19 mouse cellular contexts compared by ENCODE assay signal in genomic region chr11:23693286-23693685, GRCm38 (mm10). TPM values are rescaled to one million over a fixed set of nuclear protein-coding genes. Genes with fewer than 3 reads are reported as not detected.
A peak's percentile ranks its signal among the peaks of the same experiment; 100 is the strongest.
DNase-seq lines count a peak whose midpoint lies in the region; ATAC-seq and TF ChIP-seq lines count a peak whose summit lies in the region.
"Had no signal": no experiment of that assay in that cellular context is flagged by ENCODE, and none has a peak within 500 bp of the region (broad histone marks: within the 10 kb centered on the region; RNA-seq: fewer than 3 reads in every experiment).

No protein-coding gene starts in this region.

- H3K4me3 ChIP-seq in liver, postnatal 0 days (ENCODE audit: low read depth, low read length), result no peak overlapping the region
- H3K4me3 ChIP-seq: embryonic facial prominence, embryonic 12.5 days; forebrain, embryonic 12.5 days; heart, embryonic 13.5 days; hindbrain, embryonic 15.5 days had no signal

- H3K27me3 ChIP-seq in liver, postnatal 0 days (ENCODE audit: insufficient read depth, low read length), result no peaks in the 10 kb centered on the region
- H3K27me3 ChIP-seq: CH12.LX; embryonic facial prominence, embryonic 12.5 days; forebrain, embryonic 12.5 days; heart, embryonic 13.5 days; hindbrain, embryonic 15.5 days had no signal

- ATAC-seq in liver, postnatal 0 days, result peak; percentile 48
- no peak for ATAC-seq in erythroid progenitor cell, adult 5-6 weeks (replicated peaks; ENCODE audit: low FRiP score, poor library complexity, severe bottlenecking)
- ATAC-seq: forebrain, embryonic 16.5 days; intestine, postnatal 0 days had no signal

- no peak overlapping the region for H3K9ac ChIP-seq in liver, postnatal 0 days (replicated peaks)
- H3K9ac ChIP-seq: embryonic facial prominence, embryonic 12.5 days; forebrain, embryonic 12.5 days; heart, embryonic 13.5 days; hindbrain, embryonic 15.5 days had no signal

- peak overlapping the region; percentile 52; the same call in 1 of the 2 replicates for H3K27ac ChIP-seq in liver, postnatal 0 days (ENCODE audit: low read depth)
- H3K27ac ChIP-seq: embryonic facial prominence, embryonic 12.5 days; forebrain, embryonic 12.5 days; heart, embryonic 13.5 days; hindbrain, embryonic 15.5 days had no signal

- no peak for TF ChIP-seq CTCF in liver, postnatal 0 days (IDR thresholded peaks at IDR 0.05; ENCODE audit: low read depth)

- no peak overlapping the region for H3K4me2 ChIP-seq in liver, postnatal 0 days (ENCODE audit: low read depth, low read length)
- H3K4me2 ChIP-seq: embryonic facial prominence, embryonic 12.5 days; forebrain, embryonic 12.5 days; heart, embryonic 13.5 days; hindbrain, embryonic 15.5 days had no signal

- DNase-seq in adrenal gland, postnatal 10 days, result peak; percentile 34
- no peak for DNase-seq in adrenal gland, postnatal 25 days
- DNase-seq in liver, postnatal 0 days, result peak; percentile 23
- DNase-seq in liver (no peak), R1 (ENCODE audit: low read depth, low spot score) (peak; percentile 85)
- peak; percentile 60 for DNase-seq in testis, postnatal 10 days (ENCODE audit: low spot score)
- DNase-seq: cerebellum, adult 11-12 months; cerebellum, adult 9-10 months; cerebellum, postnatal 25 days; gastrocnemius, postnatal 14 days; heart, postnatal 36 days had no signal

- H3K4me1 ChIP-seq in liver, postnatal 0 days (ENCODE audit: insufficient read depth), result peaks cover 7% of the 10 kb centered on the region
- H3K4me1 ChIP-seq: embryonic facial prominence, embryonic 12.5 days; forebrain, embryonic 12.5 days; heart, embryonic 13.5 days; hindbrain, embryonic 15.5 days had no signal

- no peaks in the 10 kb centered on the region for H3K9me3 ChIP-seq in liver, postnatal 0 days (ENCODE audit: low read length)
- H3K9me3 ChIP-seq: embryonic facial prominence, embryonic 12.5 days; forebrain, embryonic 12.5 days; heart, embryonic 13.5 days; hindbrain, embryonic 15.5 days had no signal

- no peak for TF ChIP-seq EP300 in liver, postnatal 0 days (IDR thresholded peaks at IDR 0.05; ENCODE audit: low read depth)

- H3K36me3 ChIP-seq in liver, postnatal 0 days (replicated peaks; ENCODE audit: insufficient read depth, low read length), result 0 out of 2 replicates have a peak, but pooled peaks cover 4% of the 10 kb centered on the region

- 79% methylated on average over 2 of the region's 2 CpGs for WGBS in liver, postnatal 0 days (ENCODE audit: insufficient replicate concordance)

RNA-seq across cellular contexts. Expression of gene Pex13, which starts 27.5 kb away (rescaled TPM):
- total RNA-seq in adrenal gland, postnatal 10 days (2021), result 10 to 100 TPM; 56.8 to 59.9 TPM
- total RNA-seq in adrenal gland, postnatal 25 days (2021), result 73.2 and 92.9 TPM in 2 replicates
- 24.9 and 25.0 TPM in 2 replicates for polyA plus RNA-seq in liver, postnatal 0 days (2015; fragmentation: Nextera tagmentation; extraction: Ambion mirVana)
- 3.8 and 6.5 TPM in 2 replicates for total RNA-seq in erythroid progenitor cell, adult 5-6 weeks (2015; ENCODE audit: low replicate concordance)
- total RNA-seq in erythroid progenitor cell, adult 5-6 weeks (2017; ENCODE audit: low replicate concordance), result 4.4 and 10.9 TPM in 2 replicates

RNA-seq across cellular contexts. Expression of gene Pus10, which starts 27.8 kb away (rescaled TPM):
- 10 to 100 TPM; 23.2 to 28.7 TPM for total RNA-seq in adrenal gland, postnatal 10 days (2021)
- total RNA-seq in adrenal gland, postnatal 25 days (2021), result 17.8 and 23.3 TPM in 2 replicates
- polyA plus RNA-seq in liver, postnatal 0 days (2015; fragmentation: Nextera tagmentation; extraction: Ambion mirVana), result 10.3 and 10.4 TPM in 2 replicates
- total RNA-seq in erythroid progenitor cell, adult 5-6 weeks (2015; ENCODE audit: low replicate concordance), result 14.7 and 18.0 TPM in 2 replicates
- 4.1 and 23.0 TPM in 2 replicates for total RNA-seq in erythroid progenitor cell, adult 5-6 weeks (2017; ENCODE audit: low replicate concordance)

RNA-seq across cellular contexts. Expression of gene 0610010F05Rik, which starts 59.8 kb away (rescaled TPM):
- 10 to 100 TPM; 16.3 to 17.9 TPM for total RNA-seq in adrenal gland, postnatal 10 days (2021)
- 14.1 and 16.8 TPM in 2 replicates for total RNA-seq in adrenal gland, postnatal 25 days (2021)
- 8.3 and 9.1 TPM in 2 replicates for polyA plus RNA-seq in liver, postnatal 0 days (2015; fragmentation: Nextera tagmentation; extraction: Ambion mirVana)
- 4.7 and 16.8 TPM in 2 replicates for total RNA-seq in erythroid progenitor cell, adult 5-6 weeks (2015; ENCODE audit: low replicate concordance)
- 3.0 and 3.9 TPM in 2 replicates for total RNA-seq in erythroid progenitor cell, adult 5-6 weeks (2017; ENCODE audit: low replicate concordance)

Comparison
In these comparisons a context has a peak if more than half of its experiments do, and no peak if none do; other contexts are left out.
1. DNase-seq: peak in adrenal gland, postnatal 10 days (single experiment), liver, postnatal 0 days (single experiment), R1 (single experiment) and testis, postnatal 10 days (single experiment); none in adrenal gland, postnatal 25 days (single experiment) and liver (single experiment).